Mouse (Mus musculus): ENCODE data around the gene Csf3. TPM values are rescaled to one million over a fixed set of nuclear protein-coding genes. Genes with fewer than 3 reads are reported as not detected.
A peak's percentile ranks its signal among the peaks of the same experiment; 100 is the strongest.
"Not testable (repeated sequence)": the region's sequence is repeated elsewhere in the genome, so short reads cannot be mapped to it uniquely, and the experiment has no call there.

Gene Csf3
- polyA plus RNA-seq, 1 experiment: not detected

GRCm38 (mm10) chr11:98721458-98722226 is 20.6 kb downstream of the Csf3 start:
- Histone ChIP-seq H3K4me1 (ENCODE audit: control insufficient read depth, insufficient read depth, low read length) (no peaks in the 10 kb centered on the region), H3K27ac (ENCODE audit: insufficient read depth, low read length) (no peak overlapping the region), H3K4me3 (ENCODE audit: insufficient read depth, low read length) (no peak overlapping the region)
- TF ChIP-seq POLR2A (IDR thresholded peaks at IDR 0.05; ENCODE audit: low read depth, low read length): no peak
- no peak for TF ChIP-seq CTCF (IDR thresholded peaks at IDR 0.05; ENCODE audit: borderline replicate concordance, insufficient read depth, low read length)

GRCm38 (mm10) chr11:98723098-98723497 is 22.0 kb downstream of the Csf3 start:
- TF ChIP-seq POLR2A (IDR thresholded peaks at IDR 0.05; ENCODE audit: low read depth, low read length) (no peak), CTCF (IDR thresholded peaks at IDR 0.05; ENCODE audit: borderline replicate concordance, insufficient read depth, low read length) (no peak)
- Histone ChIP-seq H3K4me3 (ENCODE audit: insufficient read depth, low read length) (no peak overlapping the region), H3K27ac (ENCODE audit: insufficient read depth, low read length) (no peak overlapping the region), H3K4me1 (ENCODE audit: control insufficient read depth, insufficient read depth, low read length) (no peaks in the 10 kb centered on the region)

GRCm38 (mm10) chr11:98725926-98726506 is 25.0 kb downstream of the Csf3 start:
- TF ChIP-seq CTCF (IDR thresholded peaks at IDR 0.05; ENCODE audit: borderline replicate concordance, insufficient read depth, low read length): no peak
- no peak for TF ChIP-seq POLR2A (IDR thresholded peaks at IDR 0.05; ENCODE audit: low read depth, low read length)
- Histone ChIP-seq H3K4me3 (ENCODE audit: insufficient read depth, low read length) (no peak overlapping the region), H3K27ac (ENCODE audit: insufficient read depth, low read length) (no peak overlapping the region), H3K4me1 (ENCODE audit: control insufficient read depth, insufficient read depth, low read length) (peaks cover 5% of the 10 kb centered on the region; the same call in 1 of the 2 replicates)

- peak within 1 kb of the TSS; percentile 23 for H3K27ac ChIP-seq (ENCODE audit: insufficient read depth, low read length)
- TF ChIP-seq CTCF (IDR thresholded peaks at IDR 0.05; ENCODE audit: borderline replicate concordance, insufficient read depth, low read length) (no peak), POLR2A (IDR thresholded peaks at IDR 0.05; ENCODE audit: low read depth, low read length) (peak; percentile 73)
- H3K4me3 ChIP-seq (ENCODE audit: insufficient read depth, low read length): peak within 1 kb of the TSS; percentile 94
- peaks cover 8% of the 10 kb centered on the region; the same call in 1 of the 2 replicates for H3K4me1 ChIP-seq (ENCODE audit: control insufficient read depth, insufficient read depth, low read length)
These were observed 28.1 kb downstream of the Csf3 start, which contains the start of gene Med24 for GRCm38 (mm10) chr11:98729119-98729588. Gene Med24 (minus strand): TSS chr11:98729435.

- TF ChIP-seq POLR2A (IDR thresholded peaks at IDR 0.05; ENCODE audit: low read depth, low read length) (no peak), CTCF (IDR thresholded peaks at IDR 0.05; ENCODE audit: borderline replicate concordance, insufficient read depth, low read length) (no peak)
- H3K4me3 ChIP-seq (ENCODE audit: insufficient read depth, low read length): no peak overlapping the region
- H3K4me1 ChIP-seq (ENCODE audit: control insufficient read depth, insufficient read depth, low read length): peaks cover 8% of the 10 kb centered on the region; the same call in 1 of the 2 replicates
- H3K27ac ChIP-seq (ENCODE audit: insufficient read depth, low read length): peak overlapping the region; percentile 91
These were observed 29.7 kb downstream of the Csf3 start for GRCm38 (mm10) chr11:98730727-98731126.

GRCm38 (mm10) chr11:98731134-98731533 is 30.1 kb downstream of the Csf3 start:
- TF ChIP-seq CTCF (IDR thresholded peaks at IDR 0.05; ENCODE audit: borderline replicate concordance, insufficient read depth, low read length) (no peak), POLR2A (IDR thresholded peaks at IDR 0.05; ENCODE audit: low read depth, low read length) (no peak)
- Histone ChIP-seq H3K4me1 (ENCODE audit: control insufficient read depth, insufficient read depth, low read length) (peaks cover 8% of the 10 kb centered on the region; the same call in 1 of the 2 replicates), H3K4me3 (ENCODE audit: insufficient read depth, low read length) (no peak overlapping the region), H3K27ac (ENCODE audit: insufficient read depth, low read length) (peak overlapping the region; percentile 91)

- peaks cover 8% of the 10 kb centered on the region; the same call in 1 of the 2 replicates for H3K4me1 ChIP-seq (ENCODE audit: control insufficient read depth, insufficient read depth, low read length)
- no peak overlapping the region for H3K27ac ChIP-seq (ENCODE audit: insufficient read depth, low read length)
- no peak for TF ChIP-seq POLR2A (IDR thresholded peaks at IDR 0.05; ENCODE audit: low read depth, low read length)
- no peak for TF ChIP-seq CTCF (IDR thresholded peaks at IDR 0.05; ENCODE audit: borderline replicate concordance, insufficient read depth, low read length)
- H3K4me3 ChIP-seq (ENCODE audit: insufficient read depth, low read length): no peak overlapping the region
These were observed 33.0 kb downstream of the Csf3 start for GRCm38 (mm10) chr11:98734020-98734419.

GRCm38 (mm10) chr11:98735111-98735510 is 34.0 kb downstream of the Csf3 start:
- H3K27ac ChIP-seq (ENCODE audit: insufficient read depth, low read length): no peak overlapping the region
- H3K4me3 ChIP-seq (ENCODE audit: insufficient read depth, low read length): no peak overlapping the region
- H3K4me1 ChIP-seq (ENCODE audit: control insufficient read depth, insufficient read depth, low read length): peaks cover 8% of the 10 kb centered on the region; the same call in 1 of the 2 replicates
- TF ChIP-seq POLR2A (IDR thresholded peaks at IDR 0.05; ENCODE audit: low read depth, low read length) (no peak), CTCF (IDR thresholded peaks at IDR 0.05; ENCODE audit: borderline replicate concordance, insufficient read depth, low read length) (no peak)

GRCm38 (mm10) chr11:98736176-98736575 is 35.1 kb downstream of the Csf3 start:
- no peak for TF ChIP-seq POLR2A (IDR thresholded peaks at IDR 0.05; ENCODE audit: low read depth, low read length)
- TF ChIP-seq CTCF (IDR thresholded peaks at IDR 0.05; ENCODE audit: borderline replicate concordance, insufficient read depth, low read length): no peak
- Histone ChIP-seq H3K27ac (ENCODE audit: insufficient read depth, low read length) (no peak overlapping the region), H3K4me3 (ENCODE audit: insufficient read depth, low read length) (no peak overlapping the region), H3K4me1 (ENCODE audit: control insufficient read depth, insufficient read depth, low read length) (peaks cover 5% of the 10 kb centered on the region)

GRCm38 (mm10) chr11:98737220-98737619 is 36.2 kb downstream of the Csf3 start:
- not testable (repeated sequence) for H3K27ac ChIP-seq (ENCODE audit: insufficient read depth, low read length); H3K4me1 ChIP-seq (ENCODE audit: control insufficient read depth, insufficient read depth, low read length); H3K4me3 ChIP-seq (ENCODE audit: insufficient read depth, low read length)

All from embryonic fibroblast, embryonic 13.5 days (primary cell).